Mouse (Mus musculus) heart, adult 10 weeks (tissue): ENCODE results near the gene Anks4b. TPM values are rescaled to one million over a fixed set of nuclear protein-coding genes. Genes with fewer than 3 reads are reported as not detected.

ENCODE experiments used
- polyA plus RNA-seq: library from polyadenylated mRNA; stranded (reverse); fragments of 350-450 nt; fragmentation: Illumina TruSeq; extraction: RNeasy Lipid Tissue Mini Kit (QIAGEN cat#74804); gene quantifications from one replicate; pipeline ENCODE4 v1.2.3, GENCODE M21; 2014; ENCODE audit warnings: low read depth, low replicate concordance

The Anks4b gene
- polyA plus RNA-seq, result not detected

DNA sequence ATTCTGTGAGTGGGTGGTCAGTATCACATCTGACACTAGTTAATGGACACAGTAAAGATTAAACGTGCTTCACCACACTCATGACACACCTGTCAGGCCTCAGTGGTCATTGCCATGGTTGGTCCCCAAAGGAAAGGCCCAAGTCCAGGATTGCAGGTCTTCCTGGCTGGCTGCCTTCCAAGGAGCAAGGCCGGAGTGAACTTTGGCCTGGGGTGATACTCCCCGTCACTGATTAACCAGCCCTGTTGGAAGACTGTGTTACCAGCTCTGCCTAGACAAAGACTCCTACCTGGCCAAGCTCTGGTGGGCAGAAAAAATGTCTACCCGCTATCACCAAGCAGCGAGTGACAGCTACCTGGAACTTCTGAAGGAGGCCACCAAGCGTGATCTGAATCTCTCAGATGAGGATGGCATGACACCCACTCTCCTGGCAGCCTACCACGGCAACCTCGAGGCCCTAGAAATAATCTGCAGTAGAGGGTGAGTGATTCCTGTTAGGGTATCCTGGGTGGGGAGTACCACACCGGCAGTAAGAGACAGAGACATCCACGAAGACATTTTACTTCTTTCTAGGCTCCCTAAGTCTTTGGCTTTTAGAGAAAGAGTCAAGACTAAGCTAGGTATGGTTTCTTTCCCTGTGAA is at the start of gene Anks4b:
Anks4b (plus strand) TSS at position 256 of the 642 bp plus-strand sequence.

DNA sequence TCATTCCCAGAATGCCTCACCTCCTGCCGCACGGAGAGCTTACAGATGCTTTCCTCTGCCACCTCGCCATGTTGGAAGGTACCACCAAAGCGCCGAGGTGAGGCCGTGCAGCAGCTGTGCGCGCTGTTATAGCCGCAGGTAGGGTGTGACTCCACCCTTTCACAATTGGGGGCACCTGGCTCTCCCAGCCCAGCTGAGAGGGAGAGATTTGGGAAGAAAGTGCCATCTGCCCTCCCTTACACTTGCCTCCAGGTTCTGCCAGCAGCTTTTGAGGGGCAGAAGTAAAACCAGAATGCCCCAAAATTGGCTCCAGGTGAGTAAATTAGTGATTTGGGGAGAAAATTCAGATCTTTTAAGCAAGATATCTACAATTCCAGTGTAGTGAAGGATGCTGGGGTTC is 28.5 kb upstream of the Anks4b start, which contains the start of gene Zp2:
Zp2 (minus strand) TSS at position 101 of the 400 bp plus-strand sequence.

DNA sequence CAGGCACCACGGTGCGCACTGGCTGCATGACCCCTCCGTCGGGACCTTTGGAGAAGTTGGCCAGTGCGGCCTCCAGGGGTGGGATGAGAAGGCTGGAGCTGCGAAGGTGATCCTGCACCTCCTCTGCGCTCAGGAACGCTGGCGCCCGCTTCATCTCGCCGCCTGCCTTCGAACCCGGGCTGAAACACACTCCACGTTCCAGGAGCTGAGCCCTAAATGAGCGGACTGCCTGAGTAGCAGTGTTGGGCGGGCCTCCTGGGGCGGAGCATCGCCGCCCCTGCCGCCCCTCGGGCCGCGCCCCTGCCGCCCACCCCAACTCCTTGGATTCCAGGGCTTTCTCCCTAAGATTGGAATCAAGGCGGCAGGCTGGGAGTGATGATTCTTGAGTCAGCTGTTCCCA is 28.1 kb downstream of the Anks4b start, which contains the start of gene Crym:
Crym (minus strand) TSS at position 341 of the 400 bp plus-strand sequence.

DNA sequence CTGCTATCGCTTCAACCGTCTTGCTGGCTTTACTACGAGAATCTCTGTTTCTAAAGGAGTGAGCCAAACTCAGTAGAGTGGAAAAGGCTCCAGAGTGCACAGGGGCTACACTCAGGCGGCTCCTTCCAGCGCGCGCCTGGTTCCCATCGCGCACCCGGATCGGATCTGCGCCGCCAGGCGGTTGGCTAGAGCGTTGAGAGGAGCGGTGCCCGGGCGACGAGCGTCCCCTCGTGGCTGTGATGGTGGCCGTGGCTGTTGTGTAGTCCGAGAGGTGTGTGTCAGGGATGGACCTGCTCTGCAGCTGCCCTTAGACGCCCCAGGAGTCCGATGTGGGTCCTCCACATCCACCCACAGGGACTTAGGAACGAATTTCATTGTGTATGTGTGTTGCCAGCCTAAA is 30.1 kb downstream of the Anks4b start, which contains the start of gene Abca14:
Abca14 (plus strand) TSS at position 173 of the 400 bp plus-strand sequence.

Other genes with a start within 250 kb of the Anks4b start
- gene Dnah3, start 78.6 kb upstream of the Anks4b start, polyA plus RNA-seq, result not detected
- 39.3 TPM for gene Tmem159, start 71.5 kb upstream of the Anks4b start, polyA plus RNA-seq
- gene Zp2, start 28.6 kb upstream of the Anks4b start, polyA plus RNA-seq, result 0.39 TPM
- 0.68 TPM for gene Crym, start 28.3 kb downstream of the Anks4b start, polyA plus RNA-seq
- not detected for gene Abca14, start 30.1 kb downstream of the Anks4b start, polyA plus RNA-seq
- gene Abca15, start 154.8 kb downstream of the Anks4b start, polyA plus RNA-seq, result not detected
- gene Abca16, start 235.8 kb downstream of the Anks4b start, polyA plus RNA-seq, result not detected